Mouse (Mus musculus) heart, postnatal 4 days (tissue): Measurements from ENCODE around the gene Capn15. TPM values are rescaled to one million over a fixed set of nuclear protein-coding genes. Genes with fewer than 3 reads are reported as not detected.

Source experiments
- DNase-seq: peaks from one replicate; pipeline ENCODE4 v3.0.0; 2021
- total RNA-seq, 2 experiments: library from RNA; stranded (reverse); gene quantifications; 2 replicates each; pipeline ENCODE4 v1.2.3; 2021

The Capn15 gene
- total RNA-seq, 2 experiments from 2014 or later: 13.0 to 16.7 TPM

- DNase-seq: no peak
Measured at GRCm38 (mm10) chr17:25993489-25993888, 7.9 kb upstream of the Capn15 start.

DNA sequence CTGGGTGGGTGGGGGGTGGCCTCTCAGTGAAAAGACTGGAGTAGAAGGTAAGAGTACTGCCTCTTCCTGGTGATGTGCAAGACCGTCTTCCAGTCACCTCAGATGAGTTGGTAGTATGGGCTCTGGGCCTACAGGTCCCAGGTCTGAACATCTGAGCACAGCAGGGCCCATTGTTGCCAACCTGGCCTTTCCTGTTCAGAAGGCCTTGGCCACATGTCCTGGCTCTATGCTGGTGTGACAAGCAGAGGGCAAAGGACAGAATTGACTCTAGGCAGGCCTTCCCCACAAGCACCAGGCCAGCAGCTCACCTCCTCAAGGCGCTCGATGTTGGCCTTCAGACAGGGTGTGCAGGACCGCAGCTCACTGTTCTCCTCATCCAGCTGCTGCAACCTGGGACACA, 6.7 kb upstream of the Capn15 start:
- no peak for DNase-seq

DNA sequence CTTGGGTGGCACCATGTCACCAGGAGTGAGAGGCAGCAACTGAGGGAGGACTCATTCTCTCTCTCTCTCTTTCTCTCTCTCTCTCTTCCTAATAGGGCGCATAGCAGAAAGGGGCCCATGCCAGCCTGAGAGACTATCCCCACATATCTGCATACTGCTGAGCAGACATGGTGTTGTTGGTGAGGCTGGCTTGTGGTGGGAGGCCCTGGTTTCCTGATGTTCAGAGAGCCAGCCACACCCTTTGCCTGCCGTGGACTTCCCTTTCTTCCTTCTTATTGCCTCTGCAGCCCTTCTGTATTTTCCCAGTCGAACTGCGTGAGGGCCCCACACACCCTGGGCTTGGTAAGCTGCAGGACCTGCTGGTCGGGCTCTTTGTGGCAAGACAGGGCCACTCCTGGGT, 4.7 kb upstream of the Capn15 start:
- no peak for DNase-seq

GRCm38 (mm10) chr17:25984556-25985305, 865 bp downstream of the Capn15 start:
- DNase-seq: no peak

DNA sequence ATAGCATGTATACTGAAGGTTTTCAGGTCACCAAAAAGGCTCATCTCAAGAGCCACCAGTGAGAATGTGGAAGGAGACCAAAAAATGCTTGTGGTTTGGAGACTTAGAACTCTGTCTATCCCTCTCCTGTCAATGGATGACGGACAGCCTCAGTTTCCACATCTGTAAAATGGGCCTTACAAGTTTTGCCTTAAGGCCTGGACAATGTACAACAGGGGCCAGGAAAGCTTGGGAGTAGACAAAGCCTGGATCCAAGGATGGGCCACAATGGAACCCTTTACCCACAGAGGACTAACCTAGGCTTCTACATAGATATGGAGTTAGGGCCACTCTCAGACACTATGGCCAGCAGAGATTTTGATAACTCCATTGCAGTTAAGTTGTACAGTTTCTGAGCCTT, 1.5 kb downstream of the Capn15 start:
- no peak for DNase-seq

DNA sequence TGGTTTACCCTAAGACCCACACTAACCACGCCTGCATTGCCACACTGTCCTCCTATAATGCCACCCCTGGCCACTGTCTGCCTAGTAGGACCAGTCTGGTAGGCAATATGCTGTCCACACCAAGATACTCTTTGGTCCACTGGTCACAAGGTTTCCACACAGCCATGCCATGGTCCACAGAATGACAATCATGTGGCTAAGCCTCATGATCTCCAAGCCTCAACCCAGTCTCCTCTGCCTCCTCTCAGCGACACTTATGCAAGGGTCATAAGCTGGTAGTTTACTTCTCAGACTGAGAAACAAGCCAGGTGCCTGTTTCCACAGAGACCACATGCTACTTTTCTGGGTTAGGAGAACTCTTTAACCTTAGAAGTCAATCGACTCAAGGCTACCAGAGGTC, 2.7 kb downstream of the Capn15 start:
- DNase-seq: no peak

- DNase-seq: peak; percentile 23
Measured at GRCm38 (mm10) chr17:25980854-25981253, 4.7 kb downstream of the Capn15 start.

GRCm38 (mm10) chr17:25979829-25980738, 5.5 kb downstream of the Capn15 start:
- no peak for DNase-seq

DNA sequence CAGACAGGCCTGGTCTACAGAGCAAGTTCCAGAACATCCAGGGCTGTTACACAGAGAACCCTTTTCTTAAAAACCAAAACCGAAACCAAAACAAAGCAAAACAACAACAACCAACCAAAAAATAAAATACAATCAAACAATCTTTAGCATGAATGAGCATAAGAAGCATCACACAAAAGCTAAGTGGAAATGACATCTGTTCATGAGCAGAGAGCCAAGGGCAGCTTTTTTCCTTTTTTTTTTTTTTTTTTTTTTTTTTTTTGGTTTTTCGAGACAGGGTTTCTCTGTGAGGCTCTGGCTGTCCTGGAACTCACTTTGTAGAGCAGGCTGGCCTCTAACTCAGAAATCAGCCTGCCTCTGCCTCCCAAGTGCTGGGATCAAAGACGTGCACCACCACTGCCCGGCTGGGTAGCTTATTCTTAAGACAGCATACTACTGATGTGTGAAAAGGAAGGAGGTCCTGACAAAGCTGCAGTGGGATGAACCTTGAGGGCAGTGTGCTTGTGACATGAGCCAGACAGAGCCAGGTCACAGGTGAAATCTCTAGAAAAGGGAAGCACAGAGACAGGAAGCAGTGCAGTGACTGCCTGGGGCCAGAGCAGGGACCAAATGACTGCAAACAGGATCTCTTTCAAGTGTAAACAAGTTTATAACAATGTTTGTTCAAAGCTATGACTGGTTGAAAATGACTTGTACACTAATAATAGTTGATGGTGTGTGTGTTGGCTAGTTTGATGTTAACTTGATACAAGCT, 14.5 kb downstream of the Capn15 start:
- no peak for DNase-seq

DNA sequence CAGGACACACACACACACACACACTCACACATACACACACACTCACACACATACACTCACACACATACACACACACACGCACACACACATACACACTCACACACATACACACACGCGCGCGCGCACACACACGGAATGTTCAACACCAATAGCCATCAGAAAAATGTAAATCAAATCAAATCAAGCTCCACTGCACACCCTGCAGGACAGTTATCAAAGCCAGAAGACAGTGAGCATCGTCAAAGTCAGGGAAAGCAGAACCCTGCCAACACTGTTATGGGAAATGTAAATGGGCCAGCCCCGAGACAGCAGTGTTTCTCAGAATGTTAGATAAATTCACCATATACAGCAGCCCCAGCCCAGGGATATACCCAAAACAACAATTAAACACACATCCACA, 15.1 kb downstream of the Capn15 start:
- DNase-seq: no peak

DNA sequence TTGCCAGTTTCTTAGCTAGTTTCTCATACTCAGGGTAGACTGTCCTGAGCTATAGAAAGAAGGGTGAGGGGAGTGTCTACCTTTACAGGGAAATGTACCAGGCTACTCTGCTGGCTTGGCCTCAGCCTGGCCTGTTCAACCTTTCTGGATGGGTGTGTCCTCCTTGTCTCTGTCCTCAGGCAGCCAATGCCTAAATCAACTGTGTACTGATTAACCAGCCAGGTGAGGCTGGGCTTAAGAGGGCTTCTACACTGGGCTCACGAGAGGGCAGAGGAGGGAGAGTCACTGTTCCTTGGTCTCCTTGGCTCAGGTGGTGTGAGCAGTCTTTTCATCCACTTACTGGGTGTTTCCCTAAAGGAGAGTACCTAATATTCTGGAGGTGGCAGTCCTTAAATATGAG, 17.4 kb downstream of the Capn15 start:
- DNase-seq: no peak

DNA sequence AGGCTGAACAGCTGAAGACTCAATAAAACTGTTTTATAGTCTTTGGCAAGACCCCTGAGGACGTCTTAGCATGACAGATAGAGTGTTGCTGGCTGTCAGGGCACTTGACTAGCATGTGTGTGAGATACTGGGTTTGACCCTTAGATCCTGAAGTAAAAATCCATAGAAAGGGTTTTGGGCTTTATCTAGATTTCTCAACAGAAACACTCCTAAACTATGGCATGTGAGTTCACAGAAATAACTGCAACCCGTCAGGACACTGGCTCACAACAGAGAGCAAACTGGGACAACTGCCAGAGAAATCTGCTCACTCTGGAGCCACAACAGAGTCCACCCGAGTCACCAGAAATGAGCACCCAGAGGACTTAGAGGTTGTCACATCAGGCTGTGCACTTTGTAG, 17.9 kb downstream of the Capn15 start:
- DNase-seq: peak; percentile 43

DNA sequence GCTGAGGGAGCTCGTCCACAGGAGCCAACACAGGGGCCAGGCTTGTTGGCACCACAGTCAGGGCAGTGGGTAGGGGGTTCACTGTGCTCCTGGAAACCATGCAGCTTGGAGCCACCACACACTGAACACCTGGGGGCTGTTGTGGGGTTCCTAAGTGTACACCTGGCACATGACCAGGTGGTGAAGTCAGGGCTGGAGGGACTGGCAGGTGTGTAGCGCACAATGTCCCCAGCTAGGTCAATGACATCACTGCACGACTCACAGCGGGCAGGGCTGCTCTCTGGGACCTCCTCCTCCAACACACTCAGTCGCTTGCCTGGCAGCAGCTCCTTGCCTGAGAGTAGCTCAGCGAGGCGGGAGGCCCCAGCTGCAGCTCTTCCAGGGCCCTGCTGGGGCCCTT, 21.3 kb downstream of the Capn15 start:
- no peak for DNase-seq

- DNase-seq: no peak
Measured at GRCm38 (mm10) chr17:25962413-25962905, 23.1 kb downstream of the Capn15 start.

- no peak for DNase-seq
Measured at GRCm38 (mm10) chr17:25961566-25961965, 24.0 kb downstream of the Capn15 start.

DNA sequence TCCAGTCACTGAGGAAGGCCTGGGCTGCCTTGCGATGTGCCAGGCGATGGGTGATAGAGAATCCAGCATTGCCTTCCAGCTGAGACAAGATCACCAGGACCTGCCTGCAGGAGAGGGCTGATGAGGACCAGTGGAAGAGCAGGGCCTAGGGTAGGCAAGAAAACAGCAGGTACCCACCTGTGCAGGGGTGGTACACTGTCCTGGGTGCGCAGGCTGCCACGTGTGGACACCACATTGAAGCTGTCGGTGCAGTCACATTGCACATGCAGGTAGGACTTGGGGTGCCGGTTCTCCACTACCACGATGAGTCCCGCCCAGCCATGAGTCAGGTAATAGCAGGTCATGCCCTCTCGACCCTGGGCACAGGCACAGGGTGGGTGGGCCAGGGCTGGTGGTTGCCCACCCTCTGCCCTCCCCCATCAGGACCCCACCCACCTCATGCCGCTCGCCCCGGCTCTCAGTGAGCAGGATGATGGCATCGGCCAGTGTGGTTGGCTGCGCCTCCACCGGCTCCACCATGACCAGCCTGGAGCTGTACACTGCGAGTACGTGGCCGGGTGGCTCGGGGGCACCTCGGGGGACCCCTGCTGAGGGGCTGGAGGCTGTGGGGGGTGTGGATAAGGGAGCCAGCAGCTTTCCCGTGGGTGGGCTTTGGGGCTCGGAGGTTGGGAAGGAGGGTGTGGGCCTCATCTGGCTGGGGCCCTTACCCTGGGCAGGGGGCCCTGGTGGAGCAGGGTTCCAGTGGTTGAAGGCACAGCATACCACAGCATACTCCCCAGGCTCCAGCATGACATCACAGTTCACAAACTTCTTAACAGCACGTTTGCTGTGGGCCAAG, 25.7 kb downstream of the Capn15 start:
- DNase-seq: no peak

DNA sequence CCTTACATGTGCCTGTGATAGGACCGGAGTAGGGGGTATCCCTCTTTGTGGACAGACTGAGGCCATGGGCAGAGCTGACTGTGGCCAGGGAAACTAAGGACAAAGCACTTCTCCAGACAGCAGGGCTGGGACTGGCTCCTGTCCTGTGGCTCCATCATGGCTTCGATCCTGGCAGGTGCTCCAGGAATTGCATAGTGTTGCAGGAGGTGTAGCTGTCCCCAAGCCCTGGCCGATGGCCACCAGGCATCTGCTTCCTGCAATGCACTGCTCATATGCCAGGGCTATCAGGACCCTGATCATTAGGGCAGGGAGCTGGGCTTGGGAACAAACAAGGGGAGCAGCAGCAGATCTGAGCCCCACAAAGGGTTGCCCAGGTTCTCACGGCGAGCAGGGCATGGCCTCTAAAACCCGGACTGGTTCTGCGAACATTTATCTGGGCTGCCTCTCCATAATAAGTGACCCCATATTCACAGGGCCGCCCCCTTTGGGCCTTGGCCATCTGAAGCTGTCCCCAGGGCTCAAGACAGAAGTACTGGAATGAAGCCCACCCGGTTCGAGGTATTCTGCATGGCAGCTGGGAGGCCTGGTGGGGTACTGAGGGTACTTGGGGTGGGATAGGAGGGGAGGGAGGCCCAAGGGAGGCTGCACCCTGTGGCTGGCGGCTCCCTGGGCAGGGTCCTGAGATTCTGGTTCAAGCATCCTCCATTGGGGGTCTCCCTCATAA, 26.7 kb downstream of the Capn15 start:
- DNase-seq: no peak

DNA sequence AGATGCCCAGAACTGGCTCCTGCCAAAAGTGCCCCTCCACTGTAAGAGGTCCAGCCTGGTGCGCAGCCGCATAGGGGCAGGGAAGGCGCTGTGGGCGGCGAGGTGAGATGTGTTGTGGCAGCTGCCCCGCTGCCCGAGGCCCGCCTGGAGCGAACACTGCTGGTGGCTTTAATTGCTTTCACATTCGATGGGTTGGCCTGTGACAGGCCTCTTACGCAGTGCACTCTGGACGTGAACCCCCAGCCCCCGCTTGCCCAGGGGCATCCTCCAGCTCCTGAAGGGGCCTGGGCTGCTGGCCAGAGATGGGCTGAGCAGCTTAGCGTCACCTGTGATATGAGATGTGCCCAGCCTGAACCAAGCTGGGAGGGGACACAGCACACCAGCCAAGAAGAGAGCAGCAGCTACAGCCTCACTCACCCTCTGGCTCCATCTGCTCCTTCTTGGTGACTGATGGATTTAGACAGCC, 28.0 kb downstream of the Capn15 start:
- DNase-seq: no peak

DNA sequence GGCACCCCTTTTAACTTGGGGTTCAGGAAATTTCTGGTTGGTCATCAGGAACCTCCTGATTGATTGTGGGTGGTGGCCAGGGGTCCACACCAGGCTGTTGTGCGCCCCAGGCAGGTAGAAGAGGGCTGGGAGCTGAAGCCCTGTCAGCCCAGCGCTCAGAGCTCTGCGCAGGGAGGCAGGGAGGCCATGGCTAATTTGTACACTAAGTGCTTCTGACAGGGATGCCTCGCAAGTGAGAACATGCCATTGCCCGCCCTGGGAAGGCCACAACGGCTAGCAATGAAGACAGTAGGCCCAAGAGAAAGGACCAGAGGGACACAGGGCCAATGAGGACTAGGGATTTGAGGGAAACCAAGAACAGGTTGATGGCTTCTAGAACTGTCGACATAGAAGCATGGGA, 29.0 kb downstream of the Capn15 start:
- DNase-seq: no peak

DNA sequence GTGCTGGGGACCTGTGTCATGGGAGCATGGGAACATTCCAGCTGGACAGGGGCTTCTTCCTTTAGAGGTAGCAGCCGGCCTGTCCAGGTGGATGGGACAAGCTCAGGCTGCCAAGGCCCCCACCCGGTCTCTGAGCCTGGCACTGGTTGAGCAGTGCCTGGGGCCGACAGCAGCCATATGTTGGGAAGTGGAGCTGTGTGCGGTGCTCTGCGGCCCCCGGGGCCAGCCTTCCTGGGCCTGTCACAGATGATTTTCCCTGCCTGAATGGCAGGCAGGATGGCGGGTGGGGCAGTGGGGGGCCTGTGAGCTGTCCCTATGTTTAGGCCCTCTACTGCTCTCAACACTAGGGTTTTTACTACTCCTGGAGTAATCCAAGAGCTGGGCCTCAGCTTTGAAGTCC, 29.4 kb downstream of the Capn15 start:
- no peak for DNase-seq

DNA sequence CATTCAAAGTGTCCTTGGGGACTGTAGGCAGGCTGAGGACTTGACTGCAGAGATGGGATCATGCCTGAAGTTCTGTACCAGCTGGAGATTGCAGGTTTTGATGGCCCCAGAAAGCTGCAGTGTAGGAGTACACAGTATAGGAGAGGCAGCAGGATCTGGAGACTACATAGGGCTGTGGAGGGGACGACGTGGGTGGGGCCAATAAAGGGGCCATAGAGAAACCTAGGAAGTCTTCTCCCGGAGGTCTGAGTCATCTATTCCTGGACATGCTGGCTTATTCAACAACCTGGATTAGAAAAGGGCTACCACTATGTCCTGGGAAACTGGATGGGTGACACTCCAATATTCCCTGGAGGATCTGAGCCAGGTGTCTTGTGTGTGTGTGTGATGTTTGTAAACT, 29.9 kb downstream of the Capn15 start:
- DNase-seq: no peak
